Mouse (Mus musculus) limb, embryonic 13.5 days (tissue): Measurements from ENCODE around the gene Bace2. TPM values are rescaled to one million over a fixed set of nuclear protein-coding genes. Genes with fewer than 3 reads are reported as not detected.

Experiments used
- ATAC-seq: fragments of 200-750 bp; cut with Nextera tagmentation; 2 replicates; pipeline ENCODE4 v1.8.0; 2017; ENCODE audit warnings: low read depth, moderate number of reproducible peaks, moderate TSS enrichment; ENCODE audit not compliant: low FRiP score
- H3K27ac ChIP-seq: fragments of 300-500 bp; sonication (generic); 2 replicates; pipeline ENCODE4 v1.5.1; 2015; ENCODE audit warnings: inconsistent platforms, mild to moderate bottlenecking, moderate library complexity
- H3K27me3 ChIP-seq: fragments of 300-500 bp; sonication (generic); 2 replicates; pipeline ENCODE4 v1.6.1; 2015; ENCODE audit warnings: mild to moderate bottlenecking, inconsistent platforms
- H3K36me3 ChIP-seq: fragments of 300-500 bp; sonication (generic); 2 replicates; pipeline ENCODE4 v1.6.1; 2015; ENCODE audit warnings: inconsistent platforms, mild to moderate bottlenecking, moderate library complexity
- H3K4me1 ChIP-seq: fragments of 300-500 bp; sonication (generic); 2 replicates; pipeline ENCODE4 v1.6.1; 2015; ENCODE audit warnings: inconsistent platforms
- H3K4me2 ChIP-seq: fragments of 300-500 bp; sonication (generic); replicated peaks from 2 replicates; pipeline ENCODE4 v1.6.1; 2015; ENCODE audit warnings: inconsistent platforms, mild to moderate bottlenecking, moderate library complexity
- H3K4me3 ChIP-seq: fragments of 300-500 bp; sonication (generic); 2 replicates; pipeline ENCODE4 v1.5.1; 2015; ENCODE audit warnings: moderate library complexity, mild to moderate bottlenecking, inconsistent platforms
- H3K9ac ChIP-seq: fragments of 300-500 bp; sonication (generic); 2 replicates; pipeline ENCODE4 v1.6.1; 2015; ENCODE audit warnings: mild to moderate bottlenecking, inconsistent platforms
- H3K9me3 ChIP-seq: fragments of 300-500 bp; sonication (generic); 2 replicates; pipeline ENCODE4 v1.6.1; 2016; ENCODE audit warnings: inconsistent platforms
- WGBS: fragments of 180-500 bp; shearing (Covaris S2); methylation state at CpG from one replicate; pipeline ENCODE4 v1.1.7; 2015; 5-methylcytosine and 5-hydroxymethylcytosine counted together
- polyA plus RNA-seq: library from polyadenylated mRNA; unstranded; fragments of >200 nt; fragmentation: Nextera tagmentation; extraction: Ambion mirVana; gene quantifications from 2 replicates; pipeline ENCODE4 v1.2.1, GENCODE M21; 2015

Gene Bace2
- polyA plus RNA-seq, 1 experiment from 2014 or later: 8.4 TPM

GRCm38 (mm10) chr16:97447386-97447785 is 90.8 kb downstream of the Bace2 start:
- Histone ChIP-seq H3K4me3 (no peak overlapping the region), H3K27ac (no peak overlapping the region), H3K4me1 (no peaks in the 10 kb centered on the region), H3K9me3 (no peaks in the 10 kb centered on the region), H3K4me2 (no peak overlapping the region), H3K36me3 (no peaks in the 10 kb centered on the region), H3K27me3 (no peaks in the 10 kb centered on the region), H3K9ac (no peak overlapping the region)
- ATAC-seq: no peak

GRCm38 (mm10) chr16:97459831-97460230 is 103.3 kb downstream of the Bace2 start:
- peaks cover 12% of the 10 kb centered on the region for H3K4me1 ChIP-seq
- 53% methylated on average over 1 of the region's 1 CpGs for WGBS
- ATAC-seq: no peak
- no peaks in the 10 kb centered on the region for H3K36me3 ChIP-seq
- no peaks in the 10 kb centered on the region for H3K27me3 ChIP-seq
- H3K4me3 ChIP-seq: no peak overlapping the region
- H3K27ac ChIP-seq: no peak overlapping the region
- H3K9ac ChIP-seq: no peak overlapping the region
- H3K4me2 ChIP-seq: no peak overlapping the region
- 0 out of 2 replicates have a peak, but pooled peaks cover 5% of the 10 kb centered on the region for H3K9me3 ChIP-seq

GRCm38 (mm10) chr16:97461271-97461670 is 104.7 kb downstream of the Bace2 start:
- Histone ChIP-seq H3K36me3 (no peaks in the 10 kb centered on the region), H3K4me3 (no peak overlapping the region), H3K27ac (no peak overlapping the region), H3K9me3 (0 out of 2 replicates have a peak, but pooled peaks cover 5% of the 10 kb centered on the region), H3K27me3 (no peaks in the 10 kb centered on the region), H3K9ac (no peak overlapping the region), H3K4me2 (no peak overlapping the region), H3K4me1 (peaks cover 12% of the 10 kb centered on the region)
- 71% methylated on average over 2 of the region's 2 CpGs for WGBS
- no peak for ATAC-seq

GRCm38 (mm10) chr16:97462481-97463181 is 106.1 kb downstream of the Bace2 start, which contains the start of gene Mx1:
TSS of gene Mx1 (minus strand) at chr16:97462907.
- WGBS: 25% methylated on average over 4 of the region's 4 CpGs
- H3K9ac ChIP-seq: no peak within 1 kb of the TSS
- peaks cover 12% of the 10 kb centered on the region for H3K4me1 ChIP-seq
- H3K4me2 ChIP-seq: no peak within 1 kb of the TSS
- H3K4me3 ChIP-seq: no peak within 1 kb of the TSS
- ATAC-seq: peak; percentile 86; the same call in 1 of the 2 replicates
- no peaks in the 10 kb centered on the region for H3K36me3 ChIP-seq
- no peaks in the 10 kb centered on the region for H3K9me3 ChIP-seq
- H3K27me3 ChIP-seq: no peaks in the 10 kb centered on the region
- H3K27ac ChIP-seq: no peak within 1 kb of the TSS

DNA sequence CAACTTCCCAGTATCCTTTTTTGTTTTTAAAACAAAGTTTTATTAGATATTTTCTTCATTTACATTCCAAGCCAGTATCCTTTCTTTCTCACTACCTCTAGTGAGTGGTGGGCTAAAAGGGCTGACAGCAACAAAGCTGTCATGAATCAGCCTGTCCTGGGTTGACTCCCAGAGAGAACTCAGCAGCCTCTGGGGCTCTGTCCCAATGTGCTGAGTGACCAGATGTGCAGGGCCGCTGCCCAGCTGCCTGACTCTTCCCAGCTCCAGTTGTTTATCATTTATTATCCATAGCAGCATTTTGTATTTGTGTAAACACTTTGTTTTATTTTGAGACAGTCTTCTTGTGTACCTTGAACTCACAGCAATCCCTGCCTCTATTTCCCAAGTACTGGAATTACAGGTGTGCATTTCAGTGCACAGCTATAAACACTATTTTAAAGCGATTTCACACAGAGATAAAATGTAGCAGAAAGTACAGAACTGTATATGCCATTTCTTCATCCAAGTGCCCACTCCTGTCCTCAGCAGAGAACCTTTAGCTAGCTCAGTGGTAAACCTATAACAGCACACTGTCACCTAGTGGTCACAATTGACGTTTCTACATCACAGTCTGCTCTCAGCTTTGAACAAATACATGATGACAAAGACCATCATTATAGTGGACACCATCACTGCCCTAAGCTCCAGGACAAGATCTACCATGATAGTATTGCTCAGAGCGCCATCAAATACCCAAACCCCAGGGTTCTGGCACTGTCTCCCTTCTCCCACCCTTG is 109.8 kb downstream of the Bace2 start:
- no peak for ATAC-seq
- Histone ChIP-seq H3K4me1 (peaks cover 12% of the 10 kb centered on the region), H3K9ac (no peak overlapping the region), H3K27me3 (0 out of 2 replicates have a peak, but pooled peaks cover 5% of the 10 kb centered on the region), H3K4me2 (no peak overlapping the region), H3K36me3 (no peaks in the 10 kb centered on the region), H3K9me3 (no peaks in the 10 kb centered on the region), H3K27ac (no peak overlapping the region), H3K4me3 (no peak overlapping the region)
- 51% methylated on average over 4 of the region's 4 CpGs for WGBS

- 0 out of 2 replicates have a peak, but pooled peaks cover 5% of the 10 kb centered on the region for H3K27me3 ChIP-seq
- H3K36me3 ChIP-seq: no peaks in the 10 kb centered on the region
- H3K4me2 ChIP-seq: no peak overlapping the region
- H3K9me3 ChIP-seq: no peaks in the 10 kb centered on the region
- 77% methylated on average over 3 of the region's 3 CpGs for WGBS
- H3K4me1 ChIP-seq: peaks cover 7% of the 10 kb centered on the region
- H3K9ac ChIP-seq: no peak overlapping the region
- no peak for ATAC-seq
- no peak overlapping the region for H3K4me3 ChIP-seq
- H3K27ac ChIP-seq: no peak overlapping the region
Measured at GRCm38 (mm10) chr16:97467472-97467871, 110.9 kb downstream of the Bace2 start.

GRCm38 (mm10) chr16:97467993-97468791 is 111.7 kb downstream of the Bace2 start:
- Histone ChIP-seq H3K4me1 (0 out of 2 replicates have a peak, but pooled peaks cover under 1% of the 10 kb centered on the region), H3K9ac (no peak overlapping the region), H3K9me3 (no peaks in the 10 kb centered on the region), H3K27me3 (0 out of 2 replicates have a peak, but pooled peaks cover 5% of the 10 kb centered on the region), H3K4me2 (no peak overlapping the region), H3K36me3 (no peaks in the 10 kb centered on the region), H3K27ac (no peak overlapping the region), H3K4me3 (no peak overlapping the region)
- 76% methylated on average over 4 of the region's 4 CpGs for WGBS
- no peak for ATAC-seq

- no peak overlapping the region for H3K4me3 ChIP-seq
- no peak overlapping the region for H3K27ac ChIP-seq
- 89% methylated on average over 2 of the region's 2 CpGs for WGBS
- ATAC-seq: no peak
- no peak overlapping the region for H3K9ac ChIP-seq
- H3K9me3 ChIP-seq: no peaks in the 10 kb centered on the region
- 0 out of 2 replicates have a peak, but pooled peaks cover 5% of the 10 kb centered on the region for H3K27me3 ChIP-seq
- H3K36me3 ChIP-seq: no peaks in the 10 kb centered on the region
- no peak overlapping the region for H3K4me2 ChIP-seq
- no peaks in the 10 kb centered on the region for H3K4me1 ChIP-seq
Measured at GRCm38 (mm10) chr16:97474671-97475070, 118.1 kb downstream of the Bace2 start.

- no peaks in the 10 kb centered on the region for H3K36me3 ChIP-seq
- no peaks in the 10 kb centered on the region for H3K4me1 ChIP-seq
- no peak overlapping the region for H3K9ac ChIP-seq
- H3K27ac ChIP-seq: no peak overlapping the region
- H3K9me3 ChIP-seq: no peaks in the 10 kb centered on the region
- WGBS: 86% methylated on average over 3 of the region's 3 CpGs
- H3K4me3 ChIP-seq: no peak overlapping the region
- H3K4me2 ChIP-seq: no peak overlapping the region
- ATAC-seq: no peak
- 0 out of 2 replicates have a peak, but pooled peaks cover 4% of the 10 kb centered on the region for H3K27me3 ChIP-seq
Measured at GRCm38 (mm10) chr16:97475581-97475980, 119.0 kb downstream of the Bace2 start.

- H3K36me3 ChIP-seq: no peaks in the 10 kb centered on the region
- no peak for ATAC-seq
- no peaks in the 10 kb centered on the region for H3K27me3 ChIP-seq
- no peaks in the 10 kb centered on the region for H3K9me3 ChIP-seq
- H3K27ac ChIP-seq: no peak overlapping the region
- no peak overlapping the region for H3K9ac ChIP-seq
- H3K4me3 ChIP-seq: no peak overlapping the region
- 81% methylated on average over 1 of the region's 1 CpGs for WGBS
- no peaks in the 10 kb centered on the region for H3K4me1 ChIP-seq
- no peak overlapping the region for H3K4me2 ChIP-seq
Measured at GRCm38 (mm10) chr16:97476524-97476923, 120.0 kb downstream of the Bace2 start.

DNA sequence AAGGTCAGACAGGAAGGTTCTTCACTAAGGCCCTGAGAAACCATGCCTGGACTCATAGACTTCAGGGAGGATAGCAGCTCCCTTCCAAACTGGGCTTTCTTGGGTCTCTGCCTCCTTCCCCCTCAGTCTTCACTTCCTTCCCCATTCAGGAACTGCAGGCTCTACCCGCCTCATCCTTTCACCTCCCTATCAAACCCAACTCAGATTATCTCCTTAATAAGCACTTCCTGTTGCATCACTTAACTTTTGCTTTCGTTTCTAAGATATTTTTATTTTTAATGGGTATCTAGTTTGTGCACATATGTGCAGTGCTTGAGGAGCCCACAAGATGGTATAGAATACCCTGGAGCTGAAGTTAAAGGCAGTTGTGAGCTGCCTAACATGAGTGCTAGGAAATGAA is 122.1 kb downstream of the Bace2 start:
- H3K9ac ChIP-seq: no peak overlapping the region
- no peaks in the 10 kb centered on the region for H3K9me3 ChIP-seq
- H3K27ac ChIP-seq: no peak overlapping the region
- H3K4me3 ChIP-seq: no peak overlapping the region
- H3K27me3 ChIP-seq: no peaks in the 10 kb centered on the region
- no peak for ATAC-seq
- 74% methylated on average over 2 of the region's 2 CpGs for WGBS
- H3K4me2 ChIP-seq: no peak overlapping the region
- no peaks in the 10 kb centered on the region for H3K36me3 ChIP-seq
- H3K4me1 ChIP-seq: no peaks in the 10 kb centered on the region

- no peak overlapping the region for H3K4me2 ChIP-seq
- whole genome bisulfite sequencing: 78% methylated on average over 1 of the region's 1 CpGs
- no peak for ATAC-seq
Measured at GRCm38 (mm10) chr16:97492369-97492768, 135.8 kb downstream of the Bace2 start.

More at GRCm38 (mm10) chr16:97492369-97492768, 135.8 kb downstream of the Bace2 start:
- H3K27me3 ChIP-seq: 0 out of 2 replicates have a peak, but pooled peaks cover 2% of the 10 kb centered on the region
- no peaks in the 10 kb centered on the region for H3K36me3 ChIP-seq
- no peak overlapping the region for H3K27ac ChIP-seq
- 0 out of 2 replicates have a peak, but pooled peaks cover 3% of the 10 kb centered on the region for H3K4me1 ChIP-seq
- no peak overlapping the region for H3K9ac ChIP-seq
- H3K9me3 ChIP-seq: no peaks in the 10 kb centered on the region
- no peak overlapping the region for H3K4me3 ChIP-seq
